Mouse (Mus musculus): Measurements from ENCODE around the gene Olfr1475.

GRCm38 (mm10) chr19:13480096-13480495 is at the start of gene Olfr1475:
- TF ChIP-seq CTCF (IDR thresholded peaks at IDR 0.05; ENCODE audit: control insufficient read depth, insufficient read depth, insufficient read length), result no peak
- no peak for TF ChIP-seq CEBPB (IDR thresholded peaks at IDR 0.05; ENCODE audit: low read depth)
- TF ChIP-seq USF1 (IDR thresholded peaks at IDR 0.05; ENCODE audit: low read depth), result no peak
